Mouse (Mus musculus) stomach, embryonic 16.5 days (tissue): ENCODE measurements at regions not wholly inside any gene's neighbourhood (a gene's known extent, or its start where the extent isn't known, plus 50 kb on each side); places are given as distances from the start of the nearest gene placed in this dataset.

Source experiments
- ATAC-seq: fragments of 200-750 bp; cut with Nextera tagmentation; 2 replicates; pipeline ENCODE4 v1.8.0; 2017; ENCODE audit warnings: moderate number of reproducible peaks, moderate TSS enrichment; ENCODE audit not compliant: insufficient read depth, low FRiP score
- H3K27ac ChIP-seq: fragments of 300-500 bp; sonication (generic); 2 replicates; pipeline ENCODE4 v1.5.1; 2014; ENCODE audit warnings: low read length
- H3K27me3 ChIP-seq: fragments of 300-500 bp; sonication (generic); 2 replicates; pipeline ENCODE4 v1.6.1; 2014; ENCODE audit warnings: low read length, control low read depth, mixed read lengths; ENCODE audit not compliant: control insufficient read depth, insufficient read depth
- H3K36me3 ChIP-seq: fragments of 300-500 bp; sonication (generic); 2 replicates; pipeline ENCODE4 v1.6.1; 2014; ENCODE audit warnings: low read length; ENCODE audit not compliant: control insufficient read depth, insufficient read depth
- H3K4me1 ChIP-seq: fragments of 300-500 bp; sonication (generic); 2 replicates; pipeline ENCODE4 v1.6.1; 2014; ENCODE audit warnings: low read length, control low read depth, mixed read lengths; ENCODE audit not compliant: control insufficient read depth, insufficient read depth
- H3K4me2 ChIP-seq: fragments of 300-500 bp; sonication (generic); 2 replicates; pipeline ENCODE4 v1.6.1; 2014; ENCODE audit warnings: low read depth, low read length, mixed read lengths
- H3K4me3 ChIP-seq: fragments of 300-500 bp; sonication (generic); replicated peaks from 2 replicates; pipeline ENCODE4 v1.5.1; 2014; ENCODE audit warnings: mild to moderate bottlenecking, low read length
- H3K9ac ChIP-seq: fragments of 300-500 bp; sonication (generic); 2 replicates; pipeline ENCODE4 v1.6.1; 2014; ENCODE audit warnings: low read length
- H3K9me3 ChIP-seq: fragments of 300-500 bp; sonication (generic); replicated peaks from 2 replicates; pipeline ENCODE4 v1.6.1; 2016; ENCODE audit warnings: low read length, control low read depth; ENCODE audit not compliant: control insufficient read depth
- WGBS: fragments of 180-500 bp; shearing (Covaris S2); extraction: QIAGEN DNeasy Blood & Tissue Kit; methylation state at CpG from one replicate; pipeline ENCODE4 v1.1.7; 2014; 5-methylcytosine and 5-hydroxymethylcytosine counted together

DNA sequence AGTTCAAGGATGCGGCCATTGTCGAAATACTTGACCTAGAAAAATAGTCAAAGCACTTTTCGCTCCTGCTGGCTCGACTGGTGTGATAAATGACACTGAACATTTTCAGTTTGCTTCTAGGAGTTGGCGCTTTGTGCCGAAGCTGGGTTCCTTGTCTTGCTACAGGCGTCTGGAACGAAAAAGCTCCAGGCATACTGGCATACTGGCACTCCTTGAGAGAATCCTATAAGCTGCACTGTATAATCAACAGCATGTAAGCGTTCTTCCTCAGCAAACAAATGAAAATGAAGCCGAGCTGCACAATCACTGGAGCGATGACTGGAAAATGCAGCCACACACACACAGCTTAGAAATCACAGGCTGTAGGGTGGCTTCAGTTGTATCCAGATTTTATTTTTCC is 464.9 kb upstream of the Gm10295 start:
- no peak for ATAC-seq
- Histone ChIP-seq H3K27ac (no peak overlapping the region), H3K4me2 (no peak overlapping the region), H3K4me1 (no peaks in the 10 kb centered on the region), H3K9me3 (no peaks in the 10 kb centered on the region), H3K36me3 (no peaks in the 10 kb centered on the region), H3K4me3 (no peak overlapping the region), H3K9ac (no peak overlapping the region), H3K27me3 (no peaks in the 10 kb centered on the region)
- WGBS: 66% methylated on average over 11 of the region's 11 CpGs

DNA sequence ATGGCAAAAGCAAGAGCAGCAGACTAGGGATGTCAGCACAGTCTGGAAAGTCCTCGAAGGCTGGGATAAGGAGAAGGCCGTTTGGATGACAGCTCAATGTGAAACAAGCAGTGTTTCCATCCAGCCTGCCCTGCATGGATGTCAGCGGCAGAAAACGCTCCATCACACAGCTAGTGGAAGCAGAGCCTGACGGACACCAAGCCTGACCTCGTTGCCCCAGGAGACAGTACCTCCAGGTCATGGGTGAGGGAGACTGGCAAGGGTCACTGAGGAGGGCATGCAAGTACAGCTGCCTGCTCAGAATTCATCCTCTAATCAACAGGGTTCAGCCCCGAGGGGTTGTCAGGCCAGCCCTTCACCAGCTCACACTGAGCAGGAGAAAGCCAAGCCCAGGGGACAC is 442.9 kb upstream of the Gm10295 start:
- no peaks in the 10 kb centered on the region for H3K27me3 ChIP-seq
- WGBS: 37% methylated on average over 7 of the region's 7 CpGs
- H3K36me3 ChIP-seq: no peaks in the 10 kb centered on the region
- no peak overlapping the region for H3K4me3 ChIP-seq
- H3K27ac ChIP-seq: no peak overlapping the region
- no peak overlapping the region for H3K4me2 ChIP-seq
- H3K9ac ChIP-seq: no peak overlapping the region
- H3K9me3 ChIP-seq: no peaks in the 10 kb centered on the region
- no peaks in the 10 kb centered on the region for H3K4me1 ChIP-seq
- ATAC-seq: no peak

DNA sequence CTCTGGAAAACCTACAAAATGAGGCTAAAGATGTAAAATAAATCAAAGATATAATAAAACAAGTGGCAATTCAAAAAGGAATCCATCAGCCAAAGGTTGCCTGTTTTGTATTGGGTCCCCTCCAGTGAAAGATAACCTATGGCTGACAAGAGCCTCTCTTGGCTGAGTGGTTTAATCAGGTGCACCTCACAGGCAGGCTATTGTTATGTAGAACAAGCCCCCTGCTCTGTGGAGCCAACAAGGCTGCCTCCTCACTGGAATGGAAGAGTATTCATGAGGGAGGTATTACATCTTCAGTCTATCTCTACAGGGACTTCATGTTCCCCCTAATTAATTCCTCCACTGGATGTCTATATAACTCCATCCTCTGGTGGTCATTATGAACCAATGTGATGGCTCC is 437.1 kb upstream of the Gm10295 start:
- no peaks in the 10 kb centered on the region for H3K36me3 ChIP-seq
- no peak overlapping the region for H3K4me2 ChIP-seq
- H3K27me3 ChIP-seq: no peaks in the 10 kb centered on the region
- no peak overlapping the region for H3K9ac ChIP-seq
- H3K4me1 ChIP-seq: no peaks in the 10 kb centered on the region
- H3K9me3 ChIP-seq: no peaks in the 10 kb centered on the region
- no peak overlapping the region for H3K4me3 ChIP-seq
- H3K27ac ChIP-seq: no peak overlapping the region
- no peak for ATAC-seq

DNA sequence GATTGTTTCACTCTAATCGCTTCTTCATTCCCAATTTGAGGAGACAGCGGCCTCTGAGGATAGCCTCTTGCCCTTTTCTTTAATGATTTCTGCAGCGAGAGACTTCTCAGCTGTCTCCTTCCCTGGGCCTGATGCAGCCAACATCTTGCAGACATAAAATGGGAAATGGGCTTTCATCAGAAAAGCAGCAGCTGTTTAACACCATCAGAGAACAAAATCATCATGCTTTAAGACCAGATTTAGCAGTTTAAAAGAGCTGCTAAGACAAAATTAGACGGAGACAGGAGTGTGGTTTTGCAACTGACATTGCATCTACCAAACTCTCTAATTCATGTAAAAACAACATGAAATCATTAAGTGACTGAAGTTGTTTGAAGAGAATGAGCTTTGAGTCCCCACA is 431.2 kb upstream of the Gm10295 start:
- Histone ChIP-seq H3K4me1 (no peaks in the 10 kb centered on the region), H3K27me3 (no peaks in the 10 kb centered on the region), H3K9ac (no peak overlapping the region), H3K36me3 (no peaks in the 10 kb centered on the region), H3K9me3 (no peaks in the 10 kb centered on the region), H3K4me2 (no peak overlapping the region), H3K27ac (no peak overlapping the region), H3K4me3 (no peak overlapping the region)
- no peak for ATAC-seq
- WGBS: 52% methylated on average over 4 of the region's 4 CpGs

- no peak for ATAC-seq
- no peak overlapping the region for H3K27ac ChIP-seq
- 81% methylated on average over 5 of the region's 5 CpGs for WGBS
- no peak overlapping the region for H3K9ac ChIP-seq
- no peaks in the 10 kb centered on the region for H3K4me1 ChIP-seq
- no peak overlapping the region for H3K4me2 ChIP-seq
- no peaks in the 10 kb centered on the region for H3K27me3 ChIP-seq
- no peaks in the 10 kb centered on the region for H3K9me3 ChIP-seq
- H3K4me3 ChIP-seq: no peak overlapping the region
- H3K36me3 ChIP-seq: no peaks in the 10 kb centered on the region
Measured at GRCm38 (mm10) chr7:71749886-71750285, 398.6 kb upstream of the Gm10295 start.

- Histone ChIP-seq H3K4me2 (no peak overlapping the region), H3K4me3 (no peak overlapping the region), H3K36me3 (no peaks in the 10 kb centered on the region), H3K4me1 (no peaks in the 10 kb centered on the region), H3K9ac (no peak overlapping the region), H3K27me3 (no peaks in the 10 kb centered on the region), H3K27ac (no peak overlapping the region), H3K9me3 (no peaks in the 10 kb centered on the region)
- WGBS: 61% methylated on average over 7 of the region's 7 CpGs
- ATAC-seq: no peak
Measured at GRCm38 (mm10) chr7:71746118-71746897, 395.0 kb upstream of the Gm10295 start.

GRCm38 (mm10) chr7:71728509-71728908 is 377.2 kb upstream of the Gm10295 start:
- Histone ChIP-seq H3K4me2 (no peak overlapping the region), H3K4me1 (no peaks in the 10 kb centered on the region), H3K36me3 (no peaks in the 10 kb centered on the region), H3K27me3 (no peaks in the 10 kb centered on the region), H3K9ac (no peak overlapping the region), H3K4me3 (no peak overlapping the region), H3K27ac (no peak overlapping the region), H3K9me3 (no peaks in the 10 kb centered on the region)
- ATAC-seq: no peak

- H3K4me1 ChIP-seq: peaks cover 4% of the 10 kb centered on the region; the same call in 1 of the 2 replicates
- H3K27me3 ChIP-seq: peaks cover 8% of the 10 kb centered on the region; the same call in 1 of the 2 replicates
- H3K36me3 ChIP-seq: no peaks in the 10 kb centered on the region
- H3K9ac ChIP-seq: no peak overlapping the region
- no peak overlapping the region for H3K4me3 ChIP-seq
- no peak for ATAC-seq
- WGBS: 54% methylated on average over 4 of the region's 4 CpGs
- H3K27ac ChIP-seq: no peak overlapping the region
- no peak overlapping the region for H3K4me2 ChIP-seq
- H3K9me3 ChIP-seq: no peaks in the 10 kb centered on the region
Measured at GRCm38 (mm10) chr7:71708209-71708608, 356.9 kb upstream of the Gm10295 start.

DNA sequence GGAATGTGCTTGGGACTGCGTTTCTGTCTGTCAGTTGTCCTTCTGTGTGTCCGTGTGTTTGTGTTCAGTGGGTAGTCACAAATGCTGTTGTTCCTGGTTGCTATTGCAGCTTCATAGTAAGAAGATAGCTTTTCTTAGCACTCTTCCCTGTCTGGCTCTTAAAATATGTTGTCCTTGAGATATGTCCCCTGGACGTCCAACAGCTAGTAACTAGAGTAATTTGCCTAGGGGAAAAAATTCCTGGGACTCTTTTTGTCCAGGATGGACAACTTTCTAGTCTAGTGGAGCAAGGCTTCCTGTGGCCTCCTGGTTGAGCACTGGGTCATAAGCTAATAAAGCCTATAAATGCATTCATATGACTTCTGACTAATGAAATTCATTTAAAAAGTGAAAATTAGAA is 354.9 kb upstream of the Gm10295 start:
- H3K27me3 ChIP-seq: peaks cover 8% of the 10 kb centered on the region; the same call in 1 of the 2 replicates
- peak overlapping the region; percentile 6; the same call in 1 of the 2 replicates for H3K27ac ChIP-seq
- no peak overlapping the region; the same call in 1 of the 2 replicates for H3K4me2 ChIP-seq
- H3K4me3 ChIP-seq: no peak overlapping the region
- H3K4me1 ChIP-seq: peaks cover 4% of the 10 kb centered on the region; the same call in 1 of the 2 replicates
- H3K9ac ChIP-seq: no peak overlapping the region
- H3K36me3 ChIP-seq: no peaks in the 10 kb centered on the region
- ATAC-seq: no peak
- 67% methylated on average over 3 of the region's 3 CpGs for WGBS
- H3K9me3 ChIP-seq: no peaks in the 10 kb centered on the region
